Mouse (Mus musculus): ENCODE measurements at regions not wholly inside any gene's neighbourhood (a gene's known extent, or its start where the extent isn't known, plus 50 kb on each side); places are given as distances from the start of the nearest gene placed in this dataset.

- no peak overlapping the region for H3K4me3 ChIP-seq (ENCODE audit: insufficient read depth in 1 of 2, low read depth in 1 of 2, low read length in 2 of 2, poor library complexity in 1 of 2, severe bottlenecking in 1 of 2)
- no peak for TF ChIP-seq MAFK (IDR thresholded peaks at IDR 0.05; ENCODE audit: insufficient read depth, low read depth, low read length)
- TF ChIP-seq HCFC1 (IDR thresholded peaks at IDR 0.05; ENCODE audit: borderline replicate concordance, insufficient read depth, low read length) = no peak
- no peak for TF ChIP-seq CHD2 (IDR thresholded peaks at IDR 0.05; ENCODE audit: low read depth, low read length)
- TF ChIP-seq ZNF384 (IDR thresholded peaks at IDR 0.05; ENCODE audit: low read depth, low read length) = no peak
- no peak for TF ChIP-seq ZC3H11A (IDR thresholded peaks at IDR 0.05; ENCODE audit: borderline replicate concordance, low read depth, low read length)
- H3K27ac ChIP-seq (ENCODE audit: insufficient read depth, low read depth, low read length, poor library complexity, severe bottlenecking) = no peak overlapping the region
- no peaks in the 10 kb centered on the region for H3K36me3 ChIP-seq (ENCODE audit: control insufficient read depth, insufficient read depth, low read length, poor library complexity, severe bottlenecking)
- H3K9me3 ChIP-seq (ENCODE audit: control insufficient read depth, insufficient read depth, low read depth, low read length) = no peaks in the 10 kb centered on the region
- no peaks in the 10 kb centered on the region for H3K4me1 ChIP-seq (ENCODE audit: control insufficient read depth in 2 of 2, insufficient read depth in 2 of 2, low read length in 2 of 2, poor library complexity in 1 of 2)
- in situ Hi-C loops (cut with MboI; ENCODE audit: low sequenced_read_pairs in 2 of 2, unreplicated experiment in 2 of 2) = no loop called here
- DNase-seq (ENCODE audit: low read depth, low spot score) = no peak
- H3K9ac ChIP-seq (ENCODE audit: insufficient read depth, low read depth, low read length, poor library complexity, severe bottlenecking) = no peak overlapping the region
These were observed 175.7 kb upstream of the Sel1l start for GRCm38 (mm10) chr12:92024461-92025218.

DNA sequence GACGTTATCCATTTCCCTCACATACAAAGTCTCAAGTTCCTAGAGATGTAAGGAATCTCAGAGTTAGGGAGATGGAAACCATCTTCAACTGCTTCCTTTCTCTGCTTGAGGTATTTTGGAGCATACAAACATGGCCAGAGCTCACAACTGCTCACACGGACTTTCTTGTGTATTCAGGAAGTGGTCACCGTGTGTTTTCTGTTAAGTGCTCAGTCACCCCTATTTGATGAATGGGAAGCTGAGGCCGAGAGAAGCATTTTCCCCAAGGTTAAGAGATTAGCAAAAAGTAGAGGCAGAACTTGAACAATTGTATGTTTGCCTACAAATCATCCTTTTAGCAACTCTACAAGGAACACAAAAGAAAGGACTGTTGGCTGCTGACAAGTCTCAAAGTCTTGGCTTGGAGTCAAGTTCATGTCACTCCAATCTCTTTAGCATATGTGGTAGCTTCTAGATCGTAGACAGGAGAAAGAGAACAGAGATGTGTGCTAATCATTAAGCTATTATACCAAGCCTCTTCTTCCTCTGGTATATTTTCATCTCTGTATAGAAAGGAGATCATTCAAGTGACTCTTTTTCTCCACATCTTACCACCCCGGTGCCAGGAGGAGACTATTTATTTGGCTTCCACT lies 170.8 kb upstream of the Sel1l start:
- no peak for DNase-seq (ENCODE audit: low read depth, low spot score)
- TF ChIP-seq CHD2 (IDR thresholded peaks at IDR 0.05; ENCODE audit: low read depth, low read length) (no peak), HCFC1 (IDR thresholded peaks at IDR 0.05; ENCODE audit: borderline replicate concordance, insufficient read depth, low read length) (no peak), ZC3H11A (IDR thresholded peaks at IDR 0.05; ENCODE audit: borderline replicate concordance, low read depth, low read length) (no peak), MAFK (IDR thresholded peaks at IDR 0.05; ENCODE audit: insufficient read depth, low read depth, low read length) (no peak), ZNF384 (IDR thresholded peaks at IDR 0.05; ENCODE audit: low read depth, low read length) (no peak)
- Histone ChIP-seq H3K36me3 (ENCODE audit: control insufficient read depth, insufficient read depth, low read length, poor library complexity, severe bottlenecking) (no peaks in the 10 kb centered on the region), H3K9ac (ENCODE audit: insufficient read depth, low read depth, low read length, poor library complexity, severe bottlenecking) (no peak overlapping the region), H3K4me3 (ENCODE audit: insufficient read depth in 1 of 2, low read depth in 1 of 2, low read length in 2 of 2, poor library complexity in 1 of 2, severe bottlenecking in 1 of 2) (no peak overlapping the region), H3K27ac (ENCODE audit: insufficient read depth, low read depth, low read length, poor library complexity, severe bottlenecking) (no peak overlapping the region), H3K9me3 (ENCODE audit: control insufficient read depth, insufficient read depth, low read depth, low read length) (no peaks in the 10 kb centered on the region), H3K4me1 (ENCODE audit: control insufficient read depth in 2 of 2, insufficient read depth in 2 of 2, low read length in 2 of 2, poor library complexity in 1 of 2) (no peaks in the 10 kb centered on the region)
- in situ Hi-C loops (cut with MboI; ENCODE audit: low sequenced_read_pairs in 2 of 2, unreplicated experiment in 2 of 2) = no loop called here

GRCm38 (mm10) chr12:92015373-92015772 lies 166.4 kb upstream of the Sel1l start:
- Histone ChIP-seq H3K36me3 (ENCODE audit: control insufficient read depth, insufficient read depth, low read length, poor library complexity, severe bottlenecking) (no peaks in the 10 kb centered on the region), H3K9me3 (ENCODE audit: control insufficient read depth, insufficient read depth, low read depth, low read length) (no peaks in the 10 kb centered on the region), H3K4me1 (ENCODE audit: control insufficient read depth in 2 of 2, insufficient read depth in 2 of 2, low read length in 2 of 2, poor library complexity in 1 of 2) (no peaks in the 10 kb centered on the region), H3K4me3 (ENCODE audit: insufficient read depth in 1 of 2, low read depth in 1 of 2, low read length in 2 of 2, poor library complexity in 1 of 2, severe bottlenecking in 1 of 2) (no peak overlapping the region), H3K9ac (ENCODE audit: insufficient read depth, low read depth, low read length, poor library complexity, severe bottlenecking) (no peak overlapping the region), H3K27ac (ENCODE audit: insufficient read depth, low read depth, low read length, poor library complexity, severe bottlenecking) (no peak overlapping the region)
- in situ Hi-C loops (cut with MboI; ENCODE audit: low sequenced_read_pairs in 2 of 2, unreplicated experiment in 2 of 2) = no loop called here
- TF ChIP-seq ZNF384 (IDR thresholded peaks at IDR 0.05; ENCODE audit: low read depth, low read length) (no peak), ZC3H11A (IDR thresholded peaks at IDR 0.05; ENCODE audit: borderline replicate concordance, low read depth, low read length) (no peak)
- no peak for DNase-seq (ENCODE audit: low read depth, low spot score)

DNA sequence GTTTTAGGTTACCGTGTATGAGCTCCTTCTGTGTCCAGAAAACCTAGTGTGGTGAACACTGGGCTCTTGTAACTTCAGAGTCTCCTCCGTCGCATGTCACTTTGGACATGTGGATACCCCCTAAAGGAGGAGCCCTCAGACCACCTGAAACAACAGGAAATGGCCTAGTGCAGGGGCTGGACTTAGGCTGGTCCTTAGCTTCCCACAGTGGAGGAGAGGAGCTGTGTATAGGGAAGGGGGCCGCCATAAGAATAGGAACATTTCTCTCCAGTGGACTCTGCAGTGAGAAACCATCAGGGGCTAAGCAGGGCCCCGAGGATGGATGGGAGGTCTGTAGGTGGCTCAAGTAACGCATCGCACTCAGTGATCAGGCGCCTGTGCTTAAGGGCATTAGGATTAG lies 165.0 kb upstream of the Sel1l start:
- Histone ChIP-seq H3K36me3 (ENCODE audit: control insufficient read depth, insufficient read depth, low read length, poor library complexity, severe bottlenecking) (no peaks in the 10 kb centered on the region), H3K4me3 (ENCODE audit: insufficient read depth in 1 of 2, low read depth in 1 of 2, low read length in 2 of 2, poor library complexity in 1 of 2, severe bottlenecking in 1 of 2) (no peak overlapping the region), H3K9ac (ENCODE audit: insufficient read depth, low read depth, low read length, poor library complexity, severe bottlenecking) (no peak overlapping the region), H3K9me3 (ENCODE audit: control insufficient read depth, insufficient read depth, low read depth, low read length) (no peaks in the 10 kb centered on the region), H3K4me1 (ENCODE audit: control insufficient read depth in 2 of 2, insufficient read depth in 2 of 2, low read length in 2 of 2, poor library complexity in 1 of 2) (no peaks in the 10 kb centered on the region), H3K27ac (ENCODE audit: insufficient read depth, low read depth, low read length, poor library complexity, severe bottlenecking) (no peak overlapping the region)
- TF ChIP-seq ZC3H11A (IDR thresholded peaks at IDR 0.05; ENCODE audit: borderline replicate concordance, low read depth, low read length) (no peak), MAFK (IDR thresholded peaks at IDR 0.05; ENCODE audit: insufficient read depth, low read depth, low read length) (no peak), CHD2 (IDR thresholded peaks at IDR 0.05; ENCODE audit: low read depth, low read length) (no peak), ZNF384 (IDR thresholded peaks at IDR 0.05; ENCODE audit: low read depth, low read length) (no peak), HCFC1 (IDR thresholded peaks at IDR 0.05; ENCODE audit: borderline replicate concordance, insufficient read depth, low read length) (no peak)
- no peak for DNase-seq (ENCODE audit: low read depth, low spot score)
- in situ Hi-C loops (cut with MboI; ENCODE audit: low sequenced_read_pairs in 2 of 2, unreplicated experiment in 2 of 2) = no loop called here

All from ES-E14 (cell line).